Mouse (Mus musculus) midbrain, postnatal 0 days (tissue): ENCODE data around the gene Lrp6. TPM values are rescaled to one million over a fixed set of nuclear protein-coding genes. Genes with fewer than 3 reads are reported as not detected.

Experiments
- ATAC-seq: fragments of 200-750 bp; cut with Nextera tagmentation; 2 replicates; pipeline ENCODE4 v1.8.0; 2017; ENCODE audit warnings: moderate number of reproducible peaks, mild to moderate bottlenecking, moderate TSS enrichment, moderate library complexity; ENCODE audit not compliant: low FRiP score
- DNase-seq: peaks from one replicate; pipeline ENCODE4 v3.0.0-alpha.2; 2015; ENCODE audit warnings: low spot score
- H3K27ac ChIP-seq: fragments of 300-500 bp; sonication (generic); 2 replicates; pipeline ENCODE4 v1.5.1; 2014; ENCODE audit warnings: low read depth, mild to moderate bottlenecking, low read length, mixed read lengths
- H3K27me3 ChIP-seq: fragments of 300-500 bp; sonication (generic); 2 replicates; pipeline ENCODE4 v1.6.1; 2014; ENCODE audit warnings: low read length, control low read depth, mixed read lengths; ENCODE audit not compliant: insufficient read depth
- H3K36me3 ChIP-seq: fragments of 300-500 bp; sonication (generic); 2 replicates; pipeline ENCODE4 v1.6.1; 2014; ENCODE audit warnings: low read length, control low read depth, mixed read lengths; ENCODE audit not compliant: insufficient read depth
- H3K4me1 ChIP-seq: fragments of 300-500 bp; sonication (generic); 2 replicates; pipeline ENCODE4 v1.6.1; 2014; ENCODE audit warnings: mild to moderate bottlenecking, control low read depth, antibody characterized with exemption, low read length, mixed read lengths; ENCODE audit not compliant: insufficient read depth
- H3K4me2 ChIP-seq: fragments of 300-500 bp; sonication (generic); 2 replicates; pipeline ENCODE4 v1.6.1; 2014; ENCODE audit warnings: low read depth, mild to moderate bottlenecking, low read length, mixed read lengths; ENCODE audit not compliant: poor library complexity, severe bottlenecking
- H3K4me3 ChIP-seq: fragments of 300-500 bp; sonication (generic); 2 replicates; pipeline ENCODE4 v1.5.1; 2014; ENCODE audit warnings: low read depth, mild to moderate bottlenecking, low read length, moderate library complexity
- H3K9ac ChIP-seq: fragments of 300-500 bp; sonication (generic); replicated peaks from 2 replicates; pipeline ENCODE4 v1.6.1; 2014; ENCODE audit warnings: mild to moderate bottlenecking, low read length, moderate library complexity, mixed read lengths; ENCODE audit not compliant: poor library complexity, severe bottlenecking
- H3K9me3 ChIP-seq: fragments of 300-500 bp; sonication (generic); 2 replicates; pipeline ENCODE4 v1.6.1; 2016; ENCODE audit warnings: low read length, control low read depth
- CTCF ChIP-seq: IDR thresholded peaks from 2 replicates; pipeline ENCODE4 v1.5.1; 2016; ENCODE audit warnings: antibody characterized with exemption, mild to moderate bottlenecking
- WGBS: fragments of 180-500 bp; shearing (Covaris S2); extraction: QIAGEN DNeasy Blood & Tissue Kit; methylation state at CpG from one replicate; pipeline ENCODE4 v1.1.7; 2014; 5-methylcytosine and 5-hydroxymethylcytosine counted together
- polyA plus RNA-seq: library from polyadenylated mRNA; unstranded; fragments of >200 nt; fragmentation: Nextera tagmentation; extraction: Ambion mirVana; gene quantifications from 2 replicates; pipeline ENCODE4 v1.2.1, GENCODE M21; 2015
- total RNA-seq: library from RNA; depleted of rRNA; stranded (reverse); fragments of >200 nt; gene quantifications from 2 replicates; pipeline ENCODE4 v1.2.3, GENCODE M21; 2014

Gene Lrp6
- total and polyA plus RNA-seq, 2 experiments from 2014 or later: 14.7 to 26.3 TPM

- no peak for TF ChIP-seq CTCF
- WGBS: 65% methylated on average over 10 of the region's 10 CpGs
- Histone ChIP-seq H3K9ac (no peak overlapping the region), H3K4me3 (no peak overlapping the region), H3K36me3 (peaks cover 11% of the 10 kb centered on the region; the same call in 1 of the 2 replicates), H3K9me3 (no peaks in the 10 kb centered on the region), H3K4me1 (no peaks in the 10 kb centered on the region), H3K4me2 (no peak overlapping the region), H3K27me3 (no peaks in the 10 kb centered on the region), H3K27ac (no peak overlapping the region)
- ATAC-seq: no peak
- DNase-seq: peak; percentile 61
Measured at GRCm38 (mm10) chr6:134509731-134510226, 57.0 kb downstream of the Lrp6 start.

GRCm38 (mm10) chr6:134504866-134505265 lies 61.9 kb downstream of the Lrp6 start:
- H3K4me3 ChIP-seq: no peak overlapping the region
- no peak for DNase-seq
- H3K4me2 ChIP-seq: no peak overlapping the region
- H3K36me3 ChIP-seq: peaks cover 11% of the 10 kb centered on the region; the same call in 1 of the 2 replicates
- H3K27ac ChIP-seq: no peak overlapping the region
- H3K4me1 ChIP-seq: 0 out of 2 replicates have a peak, but pooled peaks cover 4% of the 10 kb centered on the region
- no peaks in the 10 kb centered on the region for H3K9me3 ChIP-seq
- no peak overlapping the region for H3K9ac ChIP-seq
- H3K27me3 ChIP-seq: no peaks in the 10 kb centered on the region
- 71% methylated on average over 4 of the region's 4 CpGs for WGBS
- no peak for TF ChIP-seq CTCF
- no peak for ATAC-seq

GRCm38 (mm10) chr6:134502335-134502734 lies 64.4 kb downstream of the Lrp6 start:
- H3K36me3 ChIP-seq: peaks cover 14% of the 10 kb centered on the region
- ATAC-seq (no peak), DNase-seq (no peak)
- no peak overlapping the region for H3K27ac ChIP-seq
- TF ChIP-seq CTCF: no peak
- no peaks in the 10 kb centered on the region for H3K27me3 ChIP-seq
- H3K4me1 ChIP-seq: 0 out of 2 replicates have a peak, but pooled peaks cover 4% of the 10 kb centered on the region
- no peak overlapping the region for H3K4me3 ChIP-seq
- H3K4me2 ChIP-seq: no peak overlapping the region
- no peak overlapping the region for H3K9ac ChIP-seq
- no peaks in the 10 kb centered on the region for H3K9me3 ChIP-seq
- WGBS: 78% methylated on average over 7 of the region's 7 CpGs

- 0 out of 2 replicates have a peak, but pooled peaks cover 4% of the 10 kb centered on the region for H3K4me1 ChIP-seq
Measured at GRCm38 (mm10) chr6:134500381-134501162, 66.2 kb downstream of the Lrp6 start.

GRCm38 (mm10) chr6:134499089-134499488 lies 67.7 kb downstream of the Lrp6 start:
- H3K9me3 ChIP-seq: no peaks in the 10 kb centered on the region
- no peak for TF ChIP-seq CTCF
- no peaks in the 10 kb centered on the region for H3K27me3 ChIP-seq
- WGBS: 83% methylated on average over 2 of the region's 2 CpGs
- peaks cover 4% of the 10 kb centered on the region; the same call in 1 of the 2 replicates for H3K36me3 ChIP-seq
- H3K4me2 ChIP-seq: no peak overlapping the region
- no peak overlapping the region for H3K27ac ChIP-seq
- 0 out of 2 replicates have a peak, but pooled peaks cover 4% of the 10 kb centered on the region for H3K4me1 ChIP-seq
- ATAC-seq: no peak
- DNase-seq: no peak
- no peak overlapping the region for H3K9ac ChIP-seq
- no peak overlapping the region for H3K4me3 ChIP-seq

More at GRCm38 (mm10) chr6:134500381-134501162, 66.2 kb downstream of the Lrp6 start:
- ATAC-seq (peak; percentile 88), DNase-seq (peak; percentile 63)
- TF ChIP-seq CTCF: no peak
- Histone ChIP-seq H3K9me3 (no peaks in the 10 kb centered on the region), H3K36me3 (peaks cover 4% of the 10 kb centered on the region; the same call in 1 of the 2 replicates), H3K27me3 (no peaks in the 10 kb centered on the region), H3K4me2 (no peak overlapping the region), H3K27ac (0 out of 2 replicates have a peak overlapping the region, but pooled peaks have one; percentile 7), H3K4me3 (no peak overlapping the region), H3K9ac (no peak overlapping the region)
- WGBS: 36% methylated on average over 10 of the region's 10 CpGs

GRCm38 (mm10) chr6:134498518-134498917 lies 68.2 kb downstream of the Lrp6 start:
- TF ChIP-seq CTCF: no peak
- Histone ChIP-seq H3K27ac (no peak overlapping the region), H3K4me3 (no peak overlapping the region), H3K4me1 (0 out of 2 replicates have a peak, but pooled peaks cover 4% of the 10 kb centered on the region), H3K4me2 (no peak overlapping the region), H3K27me3 (no peaks in the 10 kb centered on the region), H3K9ac (no peak overlapping the region), H3K36me3 (peaks cover 4% of the 10 kb centered on the region; the same call in 1 of the 2 replicates), H3K9me3 (no peaks in the 10 kb centered on the region)
- ATAC-seq (no peak), DNase-seq (no peak)
